ENCODE assay signal across 1 mouse cellular context in the genomic region with DNA sequence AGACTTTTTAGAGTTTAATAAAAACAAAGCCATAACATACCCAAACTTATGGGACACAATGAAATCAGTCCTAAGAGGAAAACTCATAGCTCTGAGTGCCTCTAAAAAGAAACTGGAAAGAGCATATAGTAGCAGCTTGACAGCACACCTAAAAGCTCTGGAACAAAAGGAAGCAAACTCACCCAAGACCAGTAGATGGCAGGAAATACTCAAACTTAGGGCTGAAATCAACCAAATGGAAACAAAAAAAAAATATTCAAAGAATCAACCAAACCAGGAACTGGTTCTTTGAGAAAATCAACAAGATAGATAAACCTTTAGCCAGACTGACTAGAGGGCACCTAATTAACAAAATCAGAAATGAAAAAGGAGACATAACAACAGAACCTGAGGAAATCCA. TPM values are rescaled to one million over a fixed set of nuclear protein-coding genes. Genes with fewer than 3 reads are reported as not detected.
"Had no signal": no experiment of that assay in that cellular context is flagged by ENCODE, and none has a peak within 500 bp of the region (broad histone marks: within the 10 kb centered on the region; RNA-seq: fewer than 3 reads in every experiment).

No protein-coding gene starts in this region.

RNA-seq across cellular contexts. Expression of a gene that starts 47.9 kb away (rescaled TPM):
- total RNA-seq: granulocyte monocyte progenitor cell, adult 5-6 weeks had no signal
